Mouse (Mus musculus) heart, postnatal 0 days (tissue): ENCODE results near the gene Tmprss4. TPM values are rescaled to one million over a fixed set of nuclear protein-coding genes. Genes with fewer than 3 reads are reported as not detected.

ENCODE experiments used
- ATAC-seq: fragments of 200-750 bp; cut with Nextera tagmentation; 2 replicates; pipeline ENCODE4 v1.8.0; 2017; ENCODE audit warnings: low read depth, moderate number of reproducible peaks, moderate library complexity; ENCODE audit not compliant: insufficient read depth
- DNase-seq: peaks from one replicate; pipeline ENCODE4 v3.0.0-alpha.2; 2016; ENCODE audit warnings: low spot score
- H3K27ac ChIP-seq: fragments of 300-500 bp; sonication (generic); 2 replicates; pipeline ENCODE4 v1.5.1; 2014; ENCODE audit warnings: low read depth, mild to moderate bottlenecking
- H3K27me3 ChIP-seq: fragments of 300-500 bp; sonication (generic); 2 replicates; pipeline ENCODE4 v1.6.1; 2014; ENCODE audit warnings: low read length, mixed read lengths; ENCODE audit not compliant: control insufficient read depth, insufficient read depth
- H3K36me3 ChIP-seq: fragments of 300-500 bp; sonication (generic); replicated peaks from 2 replicates; pipeline ENCODE4 v1.6.1; 2014; ENCODE audit warnings: low read length, mixed read lengths; ENCODE audit not compliant: control insufficient read depth, insufficient read depth
- H3K4me1 ChIP-seq: fragments of 300-500 bp; sonication (generic); 2 replicates; pipeline ENCODE4 v1.6.1; 2014; ENCODE audit warnings: antibody characterized with exemption; ENCODE audit not compliant: control insufficient read depth, insufficient read depth
- H3K4me2 ChIP-seq: fragments of 300-500 bp; sonication (generic); 2 replicates; pipeline ENCODE4 v1.6.1; 2014; ENCODE audit warnings: low read depth, mild to moderate bottlenecking, low read length, moderate library complexity
- H3K4me3 ChIP-seq: fragments of 300-500 bp; sonication (generic); 2 replicates; pipeline ENCODE4 v1.5.1; 2014; ENCODE audit warnings: low read depth, low read length
- H3K9ac ChIP-seq: fragments of 300-500 bp; sonication (generic); replicated peaks from 2 replicates; pipeline ENCODE4 v1.6.1; 2014; ENCODE audit warnings: low read depth, low read length, mixed read lengths
- H3K9me3 ChIP-seq: fragments of 300-500 bp; sonication (generic); replicated peaks from 2 replicates; pipeline ENCODE4 v1.6.1; 2016; ENCODE audit warnings: low read length; ENCODE audit not compliant: control insufficient read depth
- CTCF ChIP-seq: IDR thresholded peaks from 2 replicates; pipeline ENCODE4 v1.5.1; 2016; ENCODE audit warnings: antibody characterized with exemption, control low read depth, low read depth
- EP300 ChIP-seq: IDR thresholded peaks from 2 replicates; pipeline ENCODE4 v1.6.1; 2016; ENCODE audit warnings: antibody characterized with exemption, low read depth
- WGBS: fragments of 180-500 bp; shearing (Covaris S2); extraction: QIAGEN DNeasy Blood & Tissue Kit; methylation state at CpG from one replicate; pipeline ENCODE4 v1.1.7; 2014; 5-methylcytosine and 5-hydroxymethylcytosine counted together
- polyA plus RNA-seq: library from polyadenylated mRNA; unstranded; fragments of >200 nt; fragmentation: Nextera tagmentation; extraction: Ambion mirVana; gene quantifications from 2 replicates; pipeline ENCODE4 v1.2.1, GENCODE M21; 2015
- total RNA-seq: library from RNA; depleted of rRNA; stranded (reverse); fragments of >200 nt; gene quantifications from 2 replicates; pipeline ENCODE4 v1.2.3, GENCODE M21; 2014; ENCODE audit warnings: low replicate concordance

Tmprss4 gene
- total and polyA plus RNA-seq, 2 experiments from 2014 or later, result not detected

- DNase-seq (no peak), ATAC-seq (no peak)
- 67% methylated on average over 4 of the region's 4 CpGs for WGBS
- peaks cover 6% of the 10 kb centered on the region; the same call in 1 of the 2 replicates for H3K27me3 ChIP-seq
- no peak for TF ChIP-seq EP300
- TF ChIP-seq CTCF, result no peak
- H3K36me3 ChIP-seq, result no peaks in the 10 kb centered on the region
- H3K27ac ChIP-seq, result no peak overlapping the region
- H3K9me3 ChIP-seq, result no peaks in the 10 kb centered on the region
- H3K4me3 ChIP-seq, result no peak overlapping the region
- H3K9ac ChIP-seq, result no peak overlapping the region
- H3K4me1 ChIP-seq, result no peaks in the 10 kb centered on the region
- no peak overlapping the region for H3K4me2 ChIP-seq
Measured at GRCm38 (mm10) chr9:45195468-45195867, 8.4 kb downstream of the Tmprss4 start.

DNA sequence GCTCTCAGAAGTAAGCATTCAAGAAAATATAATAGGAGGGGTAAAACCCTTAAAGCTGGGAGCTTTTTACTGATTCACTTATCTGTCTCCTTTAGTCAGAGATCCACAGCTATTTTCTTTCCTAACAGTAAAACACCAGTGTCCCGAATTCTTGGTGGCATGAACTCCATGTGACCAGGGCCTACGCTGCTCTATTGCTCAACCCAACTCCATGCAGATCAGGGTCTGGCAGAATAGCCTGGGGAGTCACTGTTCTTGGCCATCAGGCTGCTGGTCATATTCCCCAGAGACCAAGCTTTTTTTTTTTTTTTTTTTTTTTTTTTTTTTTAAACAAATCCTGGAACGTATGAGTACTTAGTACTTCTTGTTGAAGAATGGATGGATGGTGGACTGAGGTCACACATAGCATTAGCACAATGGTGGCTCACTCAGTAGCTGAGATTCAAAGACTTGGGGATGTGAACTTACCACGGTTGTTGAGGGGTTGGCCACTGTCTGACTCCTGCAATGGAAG, 14.2 kb downstream of the Tmprss4 start:
- H3K9me3 ChIP-seq, result no peaks in the 10 kb centered on the region
- DNase-seq (no peak), ATAC-seq (no peak)
- H3K9ac ChIP-seq, result no peak overlapping the region
- no peak for TF ChIP-seq EP300
- no peak for TF ChIP-seq CTCF
- H3K27ac ChIP-seq, result no peak overlapping the region; the same call in 1 of the 2 replicates
- H3K4me2 ChIP-seq, result no peak overlapping the region
- 0 out of 2 replicates have a peak, but pooled peaks cover 6% of the 10 kb centered on the region for H3K27me3 ChIP-seq
- H3K4me3 ChIP-seq, result no peak overlapping the region
- no peaks in the 10 kb centered on the region for H3K4me1 ChIP-seq
- WGBS, result 76% methylated on average over 4 of the region's 4 CpGs
- H3K36me3 ChIP-seq, result no peaks in the 10 kb centered on the region

DNA sequence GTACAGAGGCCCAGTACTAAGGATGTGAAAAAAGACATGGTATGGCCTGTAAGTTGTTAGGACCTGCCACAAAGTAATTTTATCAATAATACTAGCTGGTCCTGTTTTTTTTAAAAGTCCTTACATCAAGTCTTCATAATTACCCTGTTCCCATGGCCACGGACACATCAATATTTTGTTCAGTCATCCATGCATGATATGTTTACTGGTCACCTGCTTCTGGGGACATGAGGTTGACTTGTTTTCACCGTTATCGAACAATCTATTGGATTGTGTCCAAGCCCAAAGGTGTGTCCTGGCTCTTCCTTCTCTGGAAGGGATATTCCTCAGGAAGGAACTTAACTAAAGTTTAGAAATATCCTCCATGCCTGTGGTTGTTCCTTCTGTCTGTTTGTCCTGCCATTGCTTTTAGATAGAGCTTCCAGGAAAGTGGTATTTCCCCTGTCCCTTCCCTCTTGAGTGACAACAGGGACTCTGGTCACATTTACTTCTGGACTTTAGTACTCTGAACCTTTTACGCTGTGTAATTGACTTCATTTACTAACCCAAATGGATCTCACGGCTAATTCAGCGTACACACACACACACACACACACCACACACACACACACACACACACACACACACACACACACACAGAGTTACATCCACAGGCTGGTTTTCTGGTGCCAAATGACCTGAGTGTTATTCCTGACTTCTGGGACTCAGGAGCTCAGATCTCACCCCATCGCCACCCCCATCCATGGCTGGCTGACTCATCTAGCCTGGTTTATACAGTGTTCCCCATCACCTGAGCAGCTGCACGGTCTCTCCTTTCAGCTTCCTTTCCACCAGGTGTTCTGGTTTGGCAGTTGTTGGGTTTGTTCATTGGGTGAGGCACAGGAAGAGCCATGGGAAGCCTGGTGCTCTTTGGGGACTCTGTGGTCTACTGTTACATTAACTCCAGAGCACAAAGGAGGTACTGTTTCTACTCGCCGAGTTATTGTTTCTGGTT, 15.0 kb downstream of the Tmprss4 start:
- DNase-seq, result no peak
- TF ChIP-seq CTCF (no peak), EP300 (no peak)
- WGBS, result 77% methylated on average over 10 of the region's 10 CpGs

GRCm38 (mm10) chr9:45185250-45185649, 18.6 kb downstream of the Tmprss4 start:
- no peak overlapping the region for H3K27ac ChIP-seq
- DNase-seq, result no peak
- 69% methylated on average over 4 of the region's 4 CpGs for WGBS
- H3K9me3 ChIP-seq, result no peaks in the 10 kb centered on the region
- no peaks in the 10 kb centered on the region for H3K36me3 ChIP-seq
- no peaks in the 10 kb centered on the region for H3K4me1 ChIP-seq
- H3K4me3 ChIP-seq, result no peak overlapping the region
- H3K4me2 ChIP-seq, result no peak overlapping the region
- no peak for TF ChIP-seq EP300
- no peak for TF ChIP-seq CTCF
- H3K9ac ChIP-seq, result no peak overlapping the region
- ATAC-seq, result no peak
- H3K27me3 ChIP-seq, result no peaks in the 10 kb centered on the region

More for the DNA sequence above, 15.0 kb downstream of the Tmprss4 start:
- Histone ChIP-seq H3K9ac (no peak overlapping the region), H3K4me2 (no peak overlapping the region), H3K4me3 (no peak overlapping the region), H3K36me3 (no peaks in the 10 kb centered on the region), H3K4me1 (no peaks in the 10 kb centered on the region), H3K9me3 (no peaks in the 10 kb centered on the region), H3K27ac (no peak overlapping the region; the same call in 1 of the 2 replicates), H3K27me3 (0 out of 2 replicates have a peak, but pooled peaks cover 4% of the 10 kb centered on the region)
- no peak for ATAC-seq

DNA sequence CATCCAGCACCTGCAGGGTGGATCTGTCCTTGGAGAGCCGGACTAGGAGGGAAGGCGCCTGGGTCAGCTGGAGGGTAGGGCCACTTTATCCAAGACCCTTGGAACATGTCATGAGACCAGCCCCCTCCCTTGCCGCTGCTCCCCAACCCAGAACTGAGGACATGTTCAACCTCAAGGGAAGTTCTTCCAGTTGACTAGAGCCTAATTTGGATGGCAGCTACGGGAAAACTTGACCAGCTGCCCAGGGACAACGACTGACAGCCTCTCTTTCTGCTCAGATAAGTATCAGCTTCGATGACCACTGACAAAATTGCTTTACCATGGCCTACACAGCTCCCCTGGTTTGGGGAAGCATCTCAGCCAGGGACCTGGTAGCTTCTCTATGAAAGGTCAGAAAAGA, 20.6 kb downstream of the Tmprss4 start:
- no peak for DNase-seq
- no peak overlapping the region for H3K27ac ChIP-seq
- H3K4me1 ChIP-seq, result no peaks in the 10 kb centered on the region
- H3K27me3 ChIP-seq, result no peaks in the 10 kb centered on the region
- H3K36me3 ChIP-seq, result no peaks in the 10 kb centered on the region
- 72% methylated on average over 6 of the region's 6 CpGs for WGBS
- H3K9me3 ChIP-seq, result no peaks in the 10 kb centered on the region
- ATAC-seq, result no peak
- TF ChIP-seq EP300 (no peak), CTCF (no peak)
- no peak overlapping the region for H3K4me2 ChIP-seq
- H3K9ac ChIP-seq, result no peak overlapping the region
- no peak overlapping the region for H3K4me3 ChIP-seq
